Mouse (Mus musculus): Measurements from ENCODE around the gene Nccrp1. TPM values are rescaled to one million over a fixed set of nuclear protein-coding genes. Genes with fewer than 3 reads are reported as not detected.

The Nccrp1 gene
- polyA plus RNA-seq, 1 experiment, result not detected

GRCm38 (mm10) chr7:28561967-28562366, 14.9 kb upstream of the Nccrp1 start:
- TF ChIP-seq POLR2A (IDR thresholded peaks at IDR 0.05; ENCODE audit: insufficient read depth, low read depth, low read length) (no peak), CTCF (IDR thresholded peaks at IDR 0.05; ENCODE audit: insufficient read depth, low read depth, low read length) (no peak)
- WGBS, result 97% methylated on average over 11 of the region's 11 CpGs
- no peak overlapping the region for H3K27ac ChIP-seq (ENCODE audit: insufficient read depth, low read depth, low read length)
- H3K4me3 ChIP-seq (ENCODE audit: insufficient read depth, low read depth, low read length), result no peak overlapping the region
- peaks cover 27% of the 10 kb centered on the region for H3K4me1 ChIP-seq (ENCODE audit: control insufficient read depth, insufficient read depth, low read length)

GRCm38 (mm10) chr7:28560856-28561255, 13.8 kb upstream of the Nccrp1 start:
- TF ChIP-seq POLR2A (IDR thresholded peaks at IDR 0.05; ENCODE audit: insufficient read depth, low read depth, low read length) (no peak), CTCF (IDR thresholded peaks at IDR 0.05; ENCODE audit: insufficient read depth, low read depth, low read length) (no peak)
- no peak overlapping the region for H3K4me3 ChIP-seq (ENCODE audit: insufficient read depth, low read depth, low read length)
- H3K27ac ChIP-seq (ENCODE audit: insufficient read depth, low read depth, low read length), result no peak overlapping the region
- peaks cover 18% of the 10 kb centered on the region for H3K4me1 ChIP-seq (ENCODE audit: control insufficient read depth, insufficient read depth, low read length)
- 92% methylated on average over 10 of the region's 10 CpGs for WGBS

GRCm38 (mm10) chr7:28558486-28558885, 11.4 kb upstream of the Nccrp1 start:
- no peak overlapping the region for H3K4me3 ChIP-seq (ENCODE audit: insufficient read depth, low read depth, low read length)
- H3K4me1 ChIP-seq (ENCODE audit: control insufficient read depth, insufficient read depth, low read length), result no peaks in the 10 kb centered on the region
- 59% methylated on average over 4 of the region's 4 CpGs for WGBS
- no peak for TF ChIP-seq POLR2A (IDR thresholded peaks at IDR 0.05; ENCODE audit: insufficient read depth, low read depth, low read length)
- TF ChIP-seq CTCF (IDR thresholded peaks at IDR 0.05; ENCODE audit: insufficient read depth, low read depth, low read length), result no peak
- H3K27ac ChIP-seq (ENCODE audit: insufficient read depth, low read depth, low read length), result no peak overlapping the region

- H3K27ac ChIP-seq (ENCODE audit: insufficient read depth, low read depth, low read length), result no peak overlapping the region
- TF ChIP-seq POLR2A (IDR thresholded peaks at IDR 0.05; ENCODE audit: insufficient read depth, low read depth, low read length) (no peak), CTCF (IDR thresholded peaks at IDR 0.05; ENCODE audit: insufficient read depth, low read depth, low read length) (no peak)
- WGBS, result 83% methylated on average over 6 of the region's 6 CpGs
Observed at GRCm38 (mm10) chr7:28557708-28558107, 10.7 kb upstream of the Nccrp1 start.

GRCm38 (mm10) chr7:28557069-28557468, 10.0 kb upstream of the Nccrp1 start:
- no peak overlapping the region for H3K27ac ChIP-seq (ENCODE audit: insufficient read depth, low read depth, low read length)
- TF ChIP-seq POLR2A (IDR thresholded peaks at IDR 0.05; ENCODE audit: insufficient read depth, low read depth, low read length), result no peak
- TF ChIP-seq CTCF (IDR thresholded peaks at IDR 0.05; ENCODE audit: insufficient read depth, low read depth, low read length), result no peak
- H3K4me3 ChIP-seq (ENCODE audit: insufficient read depth, low read depth, low read length), result no peak overlapping the region
- 79% methylated on average over 5 of the region's 5 CpGs for WGBS
- no peaks in the 10 kb centered on the region for H3K4me1 ChIP-seq (ENCODE audit: control insufficient read depth, insufficient read depth, low read length)

More at GRCm38 (mm10) chr7:28557708-28558107, 10.7 kb upstream of the Nccrp1 start:
- Histone ChIP-seq H3K4me1 (ENCODE audit: control insufficient read depth, insufficient read depth, low read length) (no peaks in the 10 kb centered on the region), H3K4me3 (ENCODE audit: insufficient read depth, low read depth, low read length) (no peak overlapping the region)

GRCm38 (mm10) chr7:28555939-28556535, 9.0 kb upstream of the Nccrp1 start:
- no peaks in the 10 kb centered on the region for H3K4me1 ChIP-seq (ENCODE audit: control insufficient read depth, insufficient read depth, low read length)
- TF ChIP-seq POLR2A (IDR thresholded peaks at IDR 0.05; ENCODE audit: insufficient read depth, low read depth, low read length) (no peak), CTCF (IDR thresholded peaks at IDR 0.05; ENCODE audit: insufficient read depth, low read depth, low read length) (no peak)
- 35% methylated on average over 5 of the region's 5 CpGs for WGBS
- no peak overlapping the region for H3K4me3 ChIP-seq (ENCODE audit: insufficient read depth, low read depth, low read length)
- no peak overlapping the region for H3K27ac ChIP-seq (ENCODE audit: insufficient read depth, low read depth, low read length)

- WGBS, result 95% methylated on average over 6 of the region's 6 CpGs
- no peak for TF ChIP-seq POLR2A (IDR thresholded peaks at IDR 0.05; ENCODE audit: insufficient read depth, low read depth, low read length)
- no peak for TF ChIP-seq CTCF (IDR thresholded peaks at IDR 0.05; ENCODE audit: insufficient read depth, low read depth, low read length)
- no peak overlapping the region for H3K4me3 ChIP-seq (ENCODE audit: insufficient read depth, low read depth, low read length)
- H3K27ac ChIP-seq (ENCODE audit: insufficient read depth, low read depth, low read length), result no peak overlapping the region
- H3K4me1 ChIP-seq (ENCODE audit: control insufficient read depth, insufficient read depth, low read length), result no peaks in the 10 kb centered on the region
Observed at GRCm38 (mm10) chr7:28553076-28553475, 6.0 kb upstream of the Nccrp1 start.

GRCm38 (mm10) chr7:28547628-28548027, 574 bp upstream of the Nccrp1 start:
- peaks cover 14% of the 10 kb centered on the region for H3K4me1 ChIP-seq (ENCODE audit: control insufficient read depth, insufficient read depth, low read length)
- WGBS, result 75% methylated on average over 7 of the region's 7 CpGs

GRCm38 (mm10) chr7:28546649-28547048, 405 bp downstream of the Nccrp1 start:
- Histone ChIP-seq H3K27ac (ENCODE audit: insufficient read depth, low read depth, low read length) (no peak overlapping the region), H3K4me3 (ENCODE audit: insufficient read depth, low read depth, low read length) (peak overlapping the region; percentile 3), H3K4me1 (ENCODE audit: control insufficient read depth, insufficient read depth, low read length) (peaks cover 14% of the 10 kb centered on the region)
- 3% methylated on average over 22 of the region's 22 CpGs for WGBS
- no peak for TF ChIP-seq CTCF (IDR thresholded peaks at IDR 0.05; ENCODE audit: insufficient read depth, low read depth, low read length)
- no peak for TF ChIP-seq POLR2A (IDR thresholded peaks at IDR 0.05; ENCODE audit: insufficient read depth, low read depth, low read length)

More at GRCm38 (mm10) chr7:28547628-28548027, 574 bp upstream of the Nccrp1 start:
- no peak for TF ChIP-seq CTCF (IDR thresholded peaks at IDR 0.05; ENCODE audit: insufficient read depth, low read depth, low read length)
- no peak for TF ChIP-seq POLR2A (IDR thresholded peaks at IDR 0.05; ENCODE audit: insufficient read depth, low read depth, low read length)
- Histone ChIP-seq H3K27ac (ENCODE audit: insufficient read depth, low read depth, low read length) (no peak overlapping the region), H3K4me3 (ENCODE audit: insufficient read depth, low read depth, low read length) (no peak overlapping the region)

GRCm38 (mm10) chr7:28545891-28546210, 1.2 kb downstream of the Nccrp1 start:
- H3K4me1 ChIP-seq (ENCODE audit: control insufficient read depth, insufficient read depth, low read length), result peaks cover 14% of the 10 kb centered on the region
- no peak for TF ChIP-seq POLR2A (IDR thresholded peaks at IDR 0.05; ENCODE audit: insufficient read depth, low read depth, low read length)
- 0 out of 2 replicates have a peak, but pooled peaks have one; percentile 11 for TF ChIP-seq CTCF (IDR thresholded peaks at IDR 0.05; ENCODE audit: insufficient read depth, low read depth, low read length)
- WGBS, result 68% methylated on average over 7 of the region's 7 CpGs
- H3K4me3 ChIP-seq (ENCODE audit: insufficient read depth, low read depth, low read length), result no peak overlapping the region
- H3K27ac ChIP-seq (ENCODE audit: insufficient read depth, low read depth, low read length), result no peak overlapping the region
